ENCODE assay signal across 9 mouse cellular contexts in genomic region chr4:123392187-123392586, GRCm38 (mm10). TPM values are rescaled to one million over a fixed set of nuclear protein-coding genes. Genes with fewer than 3 reads are reported as not detected.
A peak's percentile ranks its signal among the peaks of the same experiment; 100 is the strongest.
DNase-seq lines count a peak whose midpoint lies in the region; ATAC-seq and TF ChIP-seq lines count a peak whose summit lies in the region.
"Had no signal": no experiment of that assay in that cellular context is flagged by ENCODE, and none has a peak within 500 bp of the region (broad histone marks: within the 10 kb centered on the region; RNA-seq: fewer than 3 reads in every experiment).

No protein-coding gene starts in this region.

- H3K4me2 ChIP-seq in intestine, embryonic 15.5 days (replicated peaks), result no peak overlapping the region
- H3K4me2 ChIP-seq: limb, embryonic 12.5 days had no signal

- no peaks in the 10 kb centered on the region for H3K9me3 ChIP-seq in intestine, embryonic 15.5 days
- H3K9me3 ChIP-seq: limb, embryonic 12.5 days had no signal

- TF ChIP-seq CTCF in Patski (IDR thresholded peaks at IDR 0.05), result peak; percentile 50

- peaks cover 26% of the 10 kb centered on the region for H3K36me3 ChIP-seq in intestine, embryonic 15.5 days

- in situ Hi-C loops in Patski (cut with MboI; ENCODE audit: low pct_unique_long_range_greater_than_20kb), result no loop called here

- H3K4me1 ChIP-seq in intestine, embryonic 15.5 days (replicated peaks), result no peaks in the 10 kb centered on the region
- H3K4me1 ChIP-seq: limb, embryonic 12.5 days had no signal

- no peak overlapping the region for H3K27ac ChIP-seq in intestine, embryonic 15.5 days
- H3K27ac ChIP-seq: limb, embryonic 12.5 days had no signal

- H3K4me3 ChIP-seq in intestine, embryonic 15.5 days (replicated peaks), result no peak overlapping the region
- H3K4me3 ChIP-seq: limb, embryonic 12.5 days had no signal

- CTCF ChIA-PET in Patski (lab: Charles Lee), result interaction anchor here (0.7 to 4.1 kb wide), 7 partner anchors 10 to 65 kb away, joined by 3 to 24 read pairs (median 4); no protein-coding TSS in a partner anchor

- DNase-seq in heart, adult 11 months, result peak; percentile 72
- no peak for DNase-seq in heart, adult 8-10 months (ENCODE audit: low spot score)
- peak; percentile 57 for DNase-seq in 3T3-L1 (ENCODE audit: low read depth, low spot score)
- DNase-seq in Patski (ENCODE audit: low read depth, low spot score), result no peak
- peak; percentile 74 for DNase-seq in induced T-regulatory cell, adult 2 months (ENCODE audit: low read depth)
- DNase-seq in ovary, postnatal 36 days (ENCODE audit: low spot score), result no peak

- H3K27me3 ChIP-seq in Patski, result no peaks in the 10 kb centered on the region
- no peaks in the 10 kb centered on the region for H3K27me3 ChIP-seq in intestine, embryonic 15.5 days (replicated peaks)
- H3K27me3 ChIP-seq: limb, embryonic 12.5 days had no signal

- 100% methylated on average over 1 of the region's 1 CpGs for WGBS in intestine, embryonic 15.5 days

- POLR2A ChIA-PET in Patski (lab: Charles Lee), result no interaction called here

- no peak overlapping the region for H3K9ac ChIP-seq in intestine, embryonic 15.5 days
- H3K9ac ChIP-seq: limb, embryonic 12.5 days had no signal

- ATAC-seq in Patski, result no peak
- no peak for ATAC-seq in intestine, embryonic 15.5 days
- ATAC-seq in frontal cortex, adult (ENCODE audit: low TSS enrichment), result no peak

RNA-seq across cellular contexts. Expression of gene Bmp8a, which starts 49.1 kb away (rescaled TPM):
- total RNA-seq in heart, adult 8-10 months (2022), result not detected
- polyA plus RNA-seq in Patski (2021), result not detected
- polyA plus RNA-seq in intestine, embryonic 15.5 days (2015; fragmentation: Nextera tagmentation; extraction: Ambion mirVana), result 0.53 and 0.81 TPM in 2 replicates

Comparison
In these comparisons a context has a peak if more than half of its experiments do, and no peak if none do; other contexts are left out.
1. DNase-seq: peak in heart, adult 11 months (single experiment), 3T3-L1 (single experiment) and induced T-regulatory cell, adult 2 months (single experiment); none in heart, adult 8-10 months (single experiment), Patski (single experiment) and ovary, postnatal 36 days (single experiment).